Comparison of ENCODE assay signal across 8 mouse cellular contexts in genomic region chr2:119019131-119019530, GRCm38 (mm10). TPM values are rescaled to one million over a fixed set of nuclear protein-coding genes. Genes with fewer than 3 reads are reported as not detected.
A peak's percentile ranks its signal among the peaks of the same experiment; 100 is the strongest.
DNase-seq lines count a peak whose midpoint lies in the region; ATAC-seq and TF ChIP-seq lines count a peak whose summit lies in the region.

No protein-coding gene starts in this region.

- DNase-seq in heart, adult 9 months (ENCODE audit: low spot score in 2 of 2): no peak
- peak; percentile 58 for DNase-seq in ES-CJ7 (ENCODE audit: low read depth, low spot score)
- DNase-seq in frontal cortex, postnatal 36 days (ENCODE audit: low spot score in 2 of 2): no peak
- DNase-seq in thymus, adult 2 months: no peak
- no peak for DNase-seq in cerebellum, adult 11-12 months

- no peak for TF ChIP-seq POLR2A in thymus, adult 2 months (IDR thresholded peaks at IDR 0.05; ENCODE audit: control insufficient read depth, extremely low read depth, insufficient read depth, low read length, poor library complexity)

- H3K27me3 ChIP-seq in heart, embryonic 11.5 days (ENCODE audit: control insufficient read depth, insufficient read depth, low read length): no peaks in the 10 kb centered on the region
- no peaks in the 10 kb centered on the region for H3K27me3 ChIP-seq in forebrain, embryonic 16.5 days (replicated peaks; ENCODE audit: control insufficient read depth, insufficient read depth, low read length)
- no peaks in the 10 kb centered on the region for H3K27me3 ChIP-seq in thymus, adult 2 months (ENCODE audit: control insufficient read depth, insufficient read depth, low read length)

- H3K4me1 ChIP-seq in heart, embryonic 11.5 days (ENCODE audit: control insufficient read depth, insufficient read depth, low read length): peaks cover 9% of the 10 kb centered on the region
- peaks cover 9% of the 10 kb centered on the region for H3K4me1 ChIP-seq in forebrain, embryonic 16.5 days (replicated peaks; ENCODE audit: control insufficient read depth, insufficient read depth, low read length)
- H3K4me1 ChIP-seq in thymus, adult 2 months (replicated peaks; ENCODE audit: control insufficient read depth, insufficient read depth, low read length): peaks cover 9% of the 10 kb centered on the region

- H3K4me3 ChIP-seq in heart, embryonic 11.5 days (ENCODE audit: low read depth, low read length): no peak overlapping the region
- H3K4me3 ChIP-seq in forebrain, embryonic 16.5 days (replicated peaks; ENCODE audit: low read length): 0 out of 2 replicates have a peak overlapping the region, but pooled peaks have one; percentile 4
- no peak overlapping the region for H3K4me3 ChIP-seq in thymus, adult 2 months (ENCODE audit: control insufficient read depth, insufficient read depth, low read length)

- no peak overlapping the region for H3K9ac ChIP-seq in heart, embryonic 11.5 days (ENCODE audit: low read depth, low read length)
- H3K9ac ChIP-seq in forebrain, embryonic 16.5 days (replicated peaks; ENCODE audit: low read depth, low read length): no peak overlapping the region

- H3K9me3 ChIP-seq in heart, embryonic 11.5 days (replicated peaks; ENCODE audit: control insufficient read depth, low read length): no peaks in the 10 kb centered on the region
- peaks cover 3% of the 10 kb centered on the region; the same call in 1 of the 2 replicates for H3K9me3 ChIP-seq in forebrain, embryonic 16.5 days (ENCODE audit: control insufficient read depth, low read length)

- H3K27ac ChIP-seq in heart, embryonic 11.5 days (ENCODE audit: low read depth, low read length): no peak overlapping the region
- peak overlapping the region; percentile 79 for H3K27ac ChIP-seq in forebrain, embryonic 16.5 days (ENCODE audit: low read length)
- no peak overlapping the region for H3K27ac ChIP-seq in thymus, adult 2 months (ENCODE audit: control insufficient read depth, insufficient read depth, low read length)

- WGBS in heart, embryonic 11.5 days (ENCODE audit: insufficient replicate concordance): 11% methylated on average over 5 of the region's 5 CpGs
- 2% methylated on average over 5 of the region's 5 CpGs for WGBS in forebrain, embryonic 16.5 days
- WGBS in thymus, adult 2 months: 85% methylated on average over 5 of the region's 5 CpGs

- ATAC-seq in heart, embryonic 11.5 days (replicated peaks; ENCODE audit: insufficient number of reproducible peaks, low FRiP score, low TSS enrichment): peak; percentile 39; the same call in 1 of the 2 replicates
- ATAC-seq in forebrain, embryonic 16.5 days: peak; percentile 86
- ATAC-seq in megakaryocyte-erythroid progenitor cell, adult 5-6 weeks (replicated peaks; ENCODE audit: low FRiP score, low TSS enrichment, poor library complexity, severe bottlenecking): peak; percentile 61

- peak overlapping the region; percentile 34; the same call in 1 of the 2 replicates for H3K4me2 ChIP-seq in heart, embryonic 11.5 days
- H3K4me2 ChIP-seq in forebrain, embryonic 16.5 days (ENCODE audit: low read length): no peak overlapping the region

- H3K36me3 ChIP-seq in heart, embryonic 11.5 days (ENCODE audit: control insufficient read depth, insufficient read depth, low read length): peaks cover 18% of the 10 kb centered on the region
- H3K36me3 ChIP-seq in forebrain, embryonic 16.5 days (ENCODE audit: control insufficient read depth, insufficient read depth): peaks cover 23% of the 10 kb centered on the region
- peaks cover 34% of the 10 kb centered on the region for H3K36me3 ChIP-seq in thymus, adult 2 months (ENCODE audit: control insufficient read depth, insufficient read depth, low read length)

- no peak for TF ChIP-seq CTCF in thymus, adult 2 months (IDR thresholded peaks at IDR 0.05; ENCODE audit: borderline replicate concordance, control insufficient read depth, extremely low read depth, insufficient read depth, low read length, poor library complexity)

RNA-seq across cellular contexts. Expression of gene Ccdc32, which starts 10.1 kb away (rescaled TPM):
- 16.4 and 17.1 TPM in 2 replicates for polyA plus RNA-seq in heart, embryonic 11.5 days (2014; fragmentation: Nextera tagmentation; extraction: Ambion mirVana)
- 41.6 and 46.1 TPM in 2 replicates for polyA plus RNA-seq in forebrain, embryonic 16.5 days (2015; fragmentation: Nextera tagmentation; extraction: Ambion mirVana)
- 15.1 and 18.7 TPM in 2 replicates for total RNA-seq in megakaryocyte-erythroid progenitor cell, adult 5-6 weeks (2014; fragmentation: Nextera tagmentation)
- 16.6 and 18.7 TPM in 2 replicates for total RNA-seq in megakaryocyte-erythroid progenitor cell, adult 5-6 weeks (2017)
- 6.1 and 7.1 TPM in 2 replicates for polyA plus RNA-seq in thymus, adult 2 months (2012; rRNA removed)

RNA-seq across cellular contexts. Expression of gene Rpusd2, which starts 15.5 kb away (rescaled TPM):
- polyA plus RNA-seq in heart, embryonic 11.5 days (2014; fragmentation: Nextera tagmentation; extraction: Ambion mirVana): 4.0 and 4.8 TPM in 2 replicates
- 5.0 and 5.1 TPM in 2 replicates for polyA plus RNA-seq in forebrain, embryonic 16.5 days (2015; fragmentation: Nextera tagmentation; extraction: Ambion mirVana)
- 19.0 and 25.4 TPM in 2 replicates for total RNA-seq in megakaryocyte-erythroid progenitor cell, adult 5-6 weeks (2014; fragmentation: Nextera tagmentation)
- total RNA-seq in megakaryocyte-erythroid progenitor cell, adult 5-6 weeks (2017): 20.1 and 23.0 TPM in 2 replicates
- polyA plus RNA-seq in thymus, adult 2 months (2012; rRNA removed): 7.8 and 10.4 TPM in 2 replicates

RNA-seq across cellular contexts. Expression of gene Knl1, which starts 27.8 kb away (rescaled TPM):
- polyA plus RNA-seq in heart, embryonic 11.5 days (2014; fragmentation: Nextera tagmentation; extraction: Ambion mirVana): 26.5 and 30.9 TPM in 2 replicates
- 23.9 and 26.2 TPM in 2 replicates for polyA plus RNA-seq in forebrain, embryonic 16.5 days (2015; fragmentation: Nextera tagmentation; extraction: Ambion mirVana)
- 79.0 and 81.2 TPM in 2 replicates for total RNA-seq in megakaryocyte-erythroid progenitor cell, adult 5-6 weeks (2014; fragmentation: Nextera tagmentation)
- 89.9 and 91.0 TPM in 2 replicates for total RNA-seq in megakaryocyte-erythroid progenitor cell, adult 5-6 weeks (2017)
- polyA plus RNA-seq in thymus, adult 2 months (2012; rRNA removed): 3.8 and 4.8 TPM in 2 replicates
